Mouse (Mus musculus): ENCODE results near the gene Mylk. TPM values are rescaled to one million over a fixed set of nuclear protein-coding genes. Genes with fewer than 3 reads are reported as not detected.
A peak's percentile ranks its signal among the peaks of the same experiment; 100 is the strongest.

Mylk gene
- polyA plus RNA-seq, 1 experiment from 2014 or later = 98.0 TPM

DNA sequence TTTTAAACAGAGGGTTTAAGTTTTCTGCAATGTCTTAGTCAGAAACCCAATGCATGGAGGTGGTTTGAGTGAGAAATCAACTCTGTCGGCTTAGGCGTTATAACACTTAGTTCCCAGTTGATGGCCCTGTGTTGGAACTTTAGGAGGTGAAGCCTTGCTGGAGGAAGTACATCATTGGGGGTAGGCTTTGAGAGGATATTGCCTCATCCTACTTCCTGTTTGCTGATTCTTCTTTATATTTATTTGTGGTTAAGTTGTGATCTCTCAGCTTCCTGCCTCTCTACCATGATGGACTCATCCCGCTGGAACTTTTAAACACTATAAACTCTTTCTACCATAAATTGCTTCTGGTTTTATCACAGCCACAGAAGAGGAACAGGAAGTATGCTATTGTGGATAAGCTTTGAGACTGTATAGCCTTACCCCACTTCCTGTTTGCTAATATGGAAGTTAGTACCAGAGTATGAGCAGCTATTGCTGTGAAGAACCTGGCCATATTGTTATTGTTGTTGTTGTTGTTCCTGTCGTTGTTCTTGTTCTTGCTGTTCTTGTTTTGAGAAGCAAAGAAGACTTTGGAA is 6.3 kb upstream of the Mylk start:
- CTCF ChIA-PET = no interaction called here

DNA sequence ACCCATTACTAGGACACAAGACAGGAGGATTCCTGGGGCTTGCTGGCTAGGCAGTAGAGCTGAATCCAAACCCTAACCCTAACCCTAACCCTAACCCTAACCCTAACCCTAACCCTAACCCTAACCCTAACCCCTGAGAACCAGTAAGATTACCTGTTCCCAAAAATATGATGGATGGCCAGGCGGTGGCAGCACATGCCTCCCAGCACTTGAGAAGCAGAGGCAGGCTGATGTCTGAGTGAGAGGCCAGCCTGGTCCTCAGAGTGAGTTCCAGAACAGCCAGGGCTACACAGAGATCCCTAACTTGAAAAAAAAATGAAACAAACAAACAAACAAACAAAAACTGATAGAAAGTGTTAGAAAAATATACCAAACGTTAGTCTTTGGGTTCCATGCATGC is 2.1 kb upstream of the Mylk start:
- DNase-seq (ENCODE audit: low read depth, low spot score) = no peak

More for the DNA sequence above, 6.3 kb upstream of the Mylk start:
- TF ChIP-seq CTCF (IDR thresholded peaks at IDR 0.05) = no peak
- in situ Hi-C loops (cut with MboI; ENCODE audit: low pct_unique_long_range_greater_than_20kb) = no loop called here
- ATAC-seq = no peak
- no peaks in the 10 kb centered on the region for H3K27me3 ChIP-seq
- POLR2A ChIA-PET = no interaction called here
- DNase-seq (ENCODE audit: low read depth, low spot score) = no peak

DNA sequence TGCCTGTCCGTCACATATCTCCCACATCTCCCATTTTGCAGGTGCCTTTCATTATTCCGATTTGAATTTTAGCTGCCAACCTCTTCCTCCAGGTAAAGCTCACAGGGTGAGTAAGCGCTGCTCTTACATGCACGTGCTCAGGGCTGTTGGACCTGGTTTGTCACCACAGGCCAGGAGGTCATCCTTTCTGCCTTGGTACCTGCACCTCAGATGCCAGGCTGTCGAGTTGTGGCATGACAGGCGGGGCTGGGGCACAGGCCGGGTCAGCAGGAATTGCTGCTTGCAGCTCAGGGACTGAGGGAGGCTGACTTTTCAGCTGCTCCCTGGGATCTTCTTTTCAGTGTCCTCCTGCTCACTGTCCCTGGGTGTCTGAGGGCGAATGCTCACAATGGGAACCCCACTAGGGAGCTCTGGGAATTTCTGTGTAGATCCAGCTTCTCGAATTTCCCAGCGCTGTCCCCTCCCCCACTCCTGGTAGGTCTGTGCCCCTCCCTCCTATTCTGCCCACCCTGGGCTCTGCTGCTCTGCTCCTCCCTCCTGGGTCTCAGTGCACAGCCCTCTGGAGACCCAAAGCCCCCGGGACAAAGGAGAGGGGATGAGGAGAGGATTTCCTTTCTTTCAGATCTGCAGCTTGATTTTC is 3.2 kb downstream of the Mylk start:
- in situ Hi-C loops (cut with MboI; ENCODE audit: low pct_unique_long_range_greater_than_20kb) = no loop called here
- no peak for DNase-seq (ENCODE audit: low read depth, low spot score)
- no peaks in the 10 kb centered on the region for H3K27me3 ChIP-seq
- POLR2A ChIA-PET = interaction anchor here (0.7 to 1.2 kb wide), 2 partner anchors 63 to 66 kb away, joined by 3 to 4 read pairs; no protein-coding TSS in a partner anchor
- TF ChIP-seq CTCF (IDR thresholded peaks at IDR 0.05) = no peak
- CTCF ChIA-PET = no interaction called here
- ATAC-seq = no peak

More for the DNA sequence above, 2.1 kb upstream of the Mylk start:
- ChIA-PET POLR2A (no interaction called here), CTCF (no interaction called here)
- no peaks in the 10 kb centered on the region for H3K27me3 ChIP-seq
- TF ChIP-seq CTCF (IDR thresholded peaks at IDR 0.05) = no peak
- ATAC-seq = no peak
- in situ Hi-C loops (cut with MboI; ENCODE audit: low pct_unique_long_range_greater_than_20kb) = no loop called here

DNA sequence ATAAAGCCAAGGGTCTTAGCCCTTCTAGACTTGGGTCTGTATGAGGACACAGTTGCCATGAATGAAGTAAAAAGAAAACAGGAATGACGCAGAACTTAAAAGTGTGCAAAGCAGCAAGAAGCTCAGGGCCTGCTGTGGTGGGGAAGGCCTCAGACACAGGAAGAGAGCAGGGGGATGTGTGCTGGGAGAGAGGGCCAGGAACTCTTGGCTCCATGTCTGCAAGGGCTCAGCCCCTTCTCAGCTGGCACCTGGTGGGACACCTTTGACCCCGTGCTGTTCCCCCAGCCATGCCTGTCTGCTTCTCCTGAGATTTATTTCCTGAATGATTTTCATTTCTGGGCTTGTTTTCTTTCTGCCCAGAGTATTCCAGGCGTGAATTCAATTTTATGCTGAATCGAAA is 4.5 kb downstream of the Mylk start:
- in situ Hi-C loops (cut with MboI; ENCODE audit: low pct_unique_long_range_greater_than_20kb) = no loop called here
- CTCF ChIA-PET = no interaction called here
- POLR2A ChIA-PET = interaction anchor here (0.7 kb wide), 1 partner anchor 229 kb away, joined by 3 read pairs; no protein-coding TSS in a partner anchor
- H3K27me3 ChIP-seq = no peaks in the 10 kb centered on the region
- DNase-seq (ENCODE audit: low read depth, low spot score) = no peak
- TF ChIP-seq CTCF (IDR thresholded peaks at IDR 0.05) = no peak
- ATAC-seq = no peak

DNA sequence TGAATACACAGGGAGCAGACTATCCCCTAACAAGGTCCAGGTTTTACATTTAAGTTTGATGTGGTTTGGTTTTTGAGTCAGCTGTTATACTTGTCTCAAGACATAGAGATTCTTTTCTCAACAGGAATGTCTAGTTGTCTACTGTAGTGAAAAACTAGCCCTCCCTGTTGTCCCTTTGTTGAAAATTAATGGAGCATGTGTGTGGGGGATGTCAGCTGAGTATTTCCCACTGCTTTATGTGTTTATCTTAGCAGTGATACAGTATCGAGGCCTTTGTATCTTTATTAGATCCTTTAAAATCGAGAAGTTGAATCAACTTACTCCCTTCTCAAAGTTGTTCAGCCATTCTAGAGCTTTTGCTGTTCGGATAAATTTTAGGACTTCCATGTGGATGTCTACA is 7.0 kb downstream of the Mylk start:
- ATAC-seq = peak; percentile 44
- no peak for DNase-seq (ENCODE audit: low read depth, low spot score)
- ChIA-PET POLR2A (interaction anchor here (0.8 kb wide), 1 partner anchor 217 kb away, joined by 4 read pairs; no protein-coding TSS in a partner anchor), CTCF (interaction anchor here (0.9 kb wide), 1 partner anchor 58 kb away, joined by 5 read pairs; no protein-coding TSS in a partner anchor)
- H3K27me3 ChIP-seq = no peaks in the 10 kb centered on the region
- TF ChIP-seq CTCF (IDR thresholded peaks at IDR 0.05) = no peak
- in situ Hi-C loops (cut with MboI; ENCODE audit: low pct_unique_long_range_greater_than_20kb) = loop anchor here (5.0 kb wide), 1 partner anchor 105 kb away; no protein-coding TSS in a partner anchor

DNA sequence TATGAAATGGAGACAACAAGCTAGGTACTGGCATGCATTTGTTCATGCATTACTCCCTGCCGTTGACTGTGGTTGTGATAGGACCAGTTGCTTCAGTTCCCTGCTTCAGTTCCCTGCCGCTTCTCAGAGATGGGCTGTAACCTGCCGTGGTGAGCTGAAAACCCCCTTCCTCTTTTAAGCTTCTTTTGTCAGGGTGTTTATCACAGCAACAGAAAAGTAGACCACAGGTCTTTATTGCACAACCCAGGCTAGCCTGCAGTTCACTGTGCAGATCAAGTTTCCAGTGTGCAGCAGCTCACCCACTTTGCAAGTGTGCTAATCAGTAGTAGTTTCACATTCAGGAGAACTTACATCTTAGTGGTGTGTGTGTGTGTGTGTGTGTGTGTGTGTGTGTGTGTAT is 8.0 kb downstream of the Mylk start:
- in situ Hi-C loops (cut with MboI; ENCODE audit: low pct_unique_long_range_greater_than_20kb) = loop anchor here (5.0 kb wide), 1 partner anchor 104 kb away; no protein-coding TSS in a partner anchor
- no peak for ATAC-seq
- no peaks in the 10 kb centered on the region for H3K27me3 ChIP-seq
- TF ChIP-seq CTCF (IDR thresholded peaks at IDR 0.05) = no peak
- ChIA-PET POLR2A (interaction anchor here (1.0 kb wide), 1 partner anchor 55 kb away, joined by 3 read pairs; no protein-coding TSS in a partner anchor), CTCF (no interaction called here)
- no peak for DNase-seq (ENCODE audit: low read depth, low spot score)

DNA sequence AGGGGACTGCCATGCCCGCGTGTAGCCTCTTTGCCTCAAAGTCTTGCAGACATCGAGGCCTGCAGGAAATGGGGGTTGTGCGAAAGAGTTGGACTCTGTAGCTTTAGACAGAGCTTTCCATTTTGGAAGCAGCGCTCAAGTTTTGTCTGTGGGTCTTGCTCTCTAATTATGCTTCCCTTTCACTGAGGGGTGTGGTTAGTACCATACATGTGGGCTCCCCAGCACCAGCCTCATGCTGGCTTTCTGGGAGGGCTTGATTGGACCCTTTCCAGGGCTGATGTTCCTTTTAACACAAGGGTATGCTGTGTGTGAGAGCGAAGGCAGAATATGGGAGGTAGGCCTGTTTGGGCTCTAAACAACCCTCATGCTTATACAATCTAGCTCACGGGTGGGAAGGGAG is 12.0 kb downstream of the Mylk start:
- H3K27me3 ChIP-seq = no peaks in the 10 kb centered on the region
- DNase-seq (ENCODE audit: low read depth, low spot score) = no peak
- in situ Hi-C loops (cut with MboI; ENCODE audit: low pct_unique_long_range_greater_than_20kb) = no loop called here
- TF ChIP-seq CTCF (IDR thresholded peaks at IDR 0.05) = no peak
- ATAC-seq = no peak
- POLR2A ChIA-PET = interaction anchor here (1.4 kb wide), 1 partner anchor 8 kb away, joined by 3 read pairs; no protein-coding TSS in a partner anchor
- CTCF ChIA-PET = no interaction called here

DNA sequence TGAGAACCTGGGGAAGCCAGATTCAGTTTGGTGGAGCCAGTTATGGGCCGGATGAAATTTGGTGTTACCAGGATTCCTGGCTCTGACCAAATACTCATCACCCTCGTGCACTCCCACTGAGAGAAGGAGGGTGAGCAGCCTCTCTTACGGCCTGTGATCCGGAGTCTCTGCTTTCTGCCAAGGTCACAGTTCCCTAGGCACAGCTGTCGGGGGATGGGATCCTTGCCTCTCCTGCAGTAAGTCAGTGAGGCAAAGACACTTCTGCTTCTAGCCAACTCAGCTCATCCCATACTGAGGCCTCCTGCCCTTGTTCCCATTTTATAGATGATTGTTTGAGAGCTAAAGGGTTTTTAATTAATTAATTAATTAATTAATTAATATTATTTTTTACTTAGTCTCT is 13.2 kb downstream of the Mylk start:
- ChIA-PET POLR2A (no interaction called here), CTCF (no interaction called here)
- DNase-seq (ENCODE audit: low read depth, low spot score) (no peak), ATAC-seq (no peak)
- TF ChIP-seq CTCF (IDR thresholded peaks at IDR 0.05) = no peak
- H3K27me3 ChIP-seq = no peaks in the 10 kb centered on the region
- in situ Hi-C loops (cut with MboI; ENCODE audit: low pct_unique_long_range_greater_than_20kb) = no loop called here

DNA sequence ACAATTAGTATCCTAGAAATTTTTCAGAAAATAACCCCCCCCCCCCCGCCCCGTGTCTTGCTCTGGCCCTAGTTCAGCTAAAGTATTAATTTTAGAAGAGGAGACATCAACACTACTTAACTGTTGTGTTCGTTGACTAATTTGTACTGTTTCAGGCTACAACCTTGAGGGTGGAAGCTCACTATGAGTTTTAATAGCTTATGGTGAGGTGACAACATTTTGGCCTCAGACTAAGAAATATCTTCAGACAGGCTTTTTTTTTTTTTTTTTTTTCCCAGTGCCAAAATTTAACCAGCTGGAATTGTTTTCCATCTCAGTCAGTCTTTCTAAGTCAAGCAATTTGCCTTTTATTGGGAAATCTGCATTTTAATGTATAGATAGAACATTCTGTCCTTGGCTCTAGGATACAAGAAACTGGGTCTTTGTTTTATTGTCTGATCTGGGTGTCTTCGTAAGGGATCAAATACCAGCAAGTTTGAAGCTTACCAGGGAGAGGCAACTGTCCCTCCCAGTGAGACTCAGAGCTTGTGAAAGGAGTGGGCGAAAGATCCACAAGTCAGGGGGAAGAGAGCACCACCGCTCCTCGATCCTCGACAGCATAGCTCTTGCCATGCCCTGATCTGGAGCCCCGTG is 19.1 kb downstream of the Mylk start:
- ATAC-seq (no peak), DNase-seq (ENCODE audit: low read depth, low spot score) (no peak)
- in situ Hi-C loops (cut with MboI; ENCODE audit: low pct_unique_long_range_greater_than_20kb) = no loop called here
- POLR2A ChIA-PET = interaction anchor here (0.6 to 0.7 kb wide), 2 partner anchors 28 to 112 kb away, joined by 4 to 5 read pairs; no protein-coding TSS in a partner anchor
- CTCF ChIA-PET = interaction anchor here (0.9 to 1.0 kb wide), 2 partner anchors 9 to 47 kb away, joined by 3 read pairs; no protein-coding TSS in a partner anchor
- H3K27me3 ChIP-seq = no peaks in the 10 kb centered on the region
- TF ChIP-seq CTCF (IDR thresholded peaks at IDR 0.05) = no peak

DNA sequence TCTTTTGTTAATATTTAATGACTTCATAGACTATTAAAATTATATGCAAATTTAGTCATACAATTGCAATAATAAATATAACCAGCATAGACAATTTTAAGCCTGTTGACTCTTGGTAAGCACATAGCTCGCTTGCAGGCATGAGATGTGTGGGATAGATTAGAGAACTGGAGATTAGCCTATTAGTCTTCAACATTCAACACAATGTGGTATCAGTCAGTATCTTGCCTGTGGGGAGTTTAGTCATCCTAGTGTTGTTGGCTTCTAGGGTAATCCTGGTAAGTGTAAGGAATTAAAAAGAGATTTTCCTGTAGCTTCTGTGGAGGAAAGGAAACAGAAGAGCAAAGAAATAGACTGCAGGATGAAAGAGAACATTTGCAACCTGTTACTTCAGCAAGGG is 20.7 kb downstream of the Mylk start:
- no peaks in the 10 kb centered on the region for H3K27me3 ChIP-seq
- ChIA-PET POLR2A (interaction anchor here (0.6 to 1.7 kb wide), 3 partner anchors 9 to 47 kb away, joined by 3 to 6 read pairs (median 5); no protein-coding TSS in a partner anchor), CTCF (interaction anchor here (1.0 to 1.5 kb wide), 4 partner anchors 9 to 56 kb away, joined by 3 read pairs; no protein-coding TSS in a partner anchor)
- in situ Hi-C loops (cut with MboI; ENCODE audit: low pct_unique_long_range_greater_than_20kb) = no loop called here
- DNase-seq (ENCODE audit: low read depth, low spot score) (no peak), ATAC-seq (no peak)
- TF ChIP-seq CTCF (IDR thresholded peaks at IDR 0.05) = no peak
